Mouse (Mus musculus) liver, embryonic 11.5 days (tissue): Measurements from ENCODE around the gene Usp10. TPM values are rescaled to one million over a fixed set of nuclear protein-coding genes. Genes with fewer than 3 reads are reported as not detected.

Source experiments
- ATAC-seq: fragments of 200-750 bp; cut with Nextera tagmentation; replicated peaks from 2 replicates; pipeline ENCODE4 v1.8.0; 2017; ENCODE audit warnings: moderate number of reproducible peaks, mild to moderate bottlenecking, moderate TSS enrichment, moderate library complexity; ENCODE audit not compliant: low FRiP score
- DNase-seq: peaks from one replicate; pipeline ENCODE4 v3.0.0-alpha.2; 2017; ENCODE audit warnings: low spot score
- H3K27ac ChIP-seq: fragments of 300-500 bp; sonication (generic); 2 replicates; pipeline ENCODE4 v1.5.1; 2014; ENCODE audit warnings: mild to moderate bottlenecking, low read depth, low read length, control low read depth
- H3K27me3 ChIP-seq: fragments of 300-500 bp; sonication (generic); replicated peaks from 2 replicates; pipeline ENCODE4 v1.6.1; 2014; ENCODE audit warnings: low read length, mixed read lengths; ENCODE audit not compliant: control insufficient read depth, insufficient read depth
- H3K36me3 ChIP-seq: fragments of 300-500 bp; sonication (generic); 2 replicates; pipeline ENCODE4 v1.6.1; 2014; ENCODE audit warnings: mild to moderate bottlenecking, low read length, moderate library complexity, mixed read lengths; ENCODE audit not compliant: control insufficient read depth, insufficient read depth
- H3K4me1 ChIP-seq: fragments of 300-500 bp; sonication (generic); replicated peaks from 2 replicates; pipeline ENCODE4 v1.6.1; 2014; ENCODE audit warnings: low read length, mixed read lengths; ENCODE audit not compliant: control insufficient read depth, insufficient read depth
- H3K4me2 ChIP-seq: fragments of 300-500 bp; sonication (generic); 2 replicates; pipeline ENCODE4 v1.6.1; 2014; ENCODE audit warnings: mild to moderate bottlenecking, control low read depth, moderate library complexity
- H3K4me3 ChIP-seq: fragments of 300-500 bp; sonication (generic); 2 replicates; pipeline ENCODE4 v1.5.1; 2014; ENCODE audit warnings: low read depth, low read length, control low read depth
- H3K9ac ChIP-seq: fragments of 300-500 bp; sonication (generic); 2 replicates; pipeline ENCODE4 v1.6.1; 2014; ENCODE audit warnings: low read depth, low read length, control low read depth
- H3K9me3 ChIP-seq: fragments of 300-500 bp; sonication (generic); 2 replicates; pipeline ENCODE4 v1.6.1; 2016; ENCODE audit warnings: low read length, inconsistent platforms, mixed read lengths; ENCODE audit not compliant: control insufficient read depth
- WGBS: fragments of 180-500 bp; shearing (Covaris S2); extraction: QIAGEN DNeasy Blood & Tissue Kit; methylation state at CpG from one replicate; pipeline ENCODE4 v1.1.7; 2014; 5-methylcytosine and 5-hydroxymethylcytosine counted together
- polyA plus RNA-seq: library from polyadenylated mRNA; unstranded; fragments of >200 nt; fragmentation: Nextera tagmentation; extraction: Ambion mirVana; gene quantifications from 2 replicates; pipeline ENCODE4 v1.2.1, GENCODE M21; 2014

Gene Usp10
- polyA plus RNA-seq, result 175 and 190 TPM in 2 replicates

DNA sequence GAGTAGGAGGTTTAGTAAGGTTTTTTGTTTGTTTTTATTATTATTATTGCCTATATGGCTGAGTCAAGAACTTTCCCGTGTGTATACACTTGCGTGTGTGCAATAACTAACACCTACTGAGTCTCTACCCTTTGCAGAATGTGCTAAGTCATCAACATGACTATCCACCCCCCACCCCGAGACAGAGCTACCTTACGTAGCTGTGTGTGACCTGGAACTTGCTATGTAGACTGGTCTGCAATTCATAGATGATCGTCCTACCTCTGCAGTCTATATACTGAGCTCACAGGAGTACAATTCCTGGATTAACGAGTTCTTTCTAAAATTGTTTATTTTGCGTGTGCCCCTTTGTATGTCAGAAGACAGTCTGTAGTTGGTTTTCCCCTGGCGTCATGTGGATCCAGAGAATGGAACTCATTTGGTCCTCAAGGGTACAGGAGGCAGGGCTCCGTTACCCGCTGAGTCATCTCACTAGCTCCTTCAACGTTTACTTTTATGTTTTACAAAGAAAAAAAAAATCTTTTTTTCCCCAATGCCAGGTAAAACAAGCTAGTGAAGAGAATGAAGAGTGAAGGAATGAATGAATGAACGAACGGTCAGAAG is at the start of gene Usp10:
Gene Usp10, plus strand, starts transcription at position 417 of the 603 bp plus-strand sequence.
- no peaks in the 10 kb centered on the region; the same call in 1 of the 2 replicates for H3K36me3 ChIP-seq
- H3K4me2 ChIP-seq, result peak within 1 kb of the TSS; percentile 75
- H3K9me3 ChIP-seq, result no peaks in the 10 kb centered on the region
- H3K4me3 ChIP-seq, result peak within 1 kb of the TSS; percentile 81
- no peaks in the 10 kb centered on the region for H3K27me3 ChIP-seq
- H3K27ac ChIP-seq, result peak within 1 kb of the TSS; percentile 88
- ATAC-seq (peak; percentile 37), DNase-seq (no peak)
- H3K9ac ChIP-seq, result peak within 1 kb of the TSS; percentile 90
- H3K4me1 ChIP-seq, result peaks cover 39% of the 10 kb centered on the region
- WGBS, result 23% methylated on average over 13 of the region's 13 CpGs

GRCm38 (mm10) chr8:119861706-119862389 is 48.3 kb upstream of the Usp10 start, which contains the start of gene Klhl36:
Gene Klhl36, plus strand, starts transcription at chr8:119862266.
- Histone ChIP-seq H3K9me3 (no peaks in the 10 kb centered on the region), H3K27me3 (no peaks in the 10 kb centered on the region; the same call in 1 of the 2 replicates), H3K4me1 (peaks cover 30% of the 10 kb centered on the region), H3K4me2 (peak within 1 kb of the TSS; percentile 97), H3K4me3 (peak within 1 kb of the TSS; percentile 85), H3K27ac (peak within 1 kb of the TSS; percentile 48; the same call in 1 of the 2 replicates), H3K9ac (peak within 1 kb of the TSS; percentile 82), H3K36me3 (no peaks in the 10 kb centered on the region)
- ATAC-seq (peak; percentile 98), DNase-seq (peak; percentile 99)
- 2% methylated on average over 35 of the region's 35 CpGs for WGBS

DNA sequence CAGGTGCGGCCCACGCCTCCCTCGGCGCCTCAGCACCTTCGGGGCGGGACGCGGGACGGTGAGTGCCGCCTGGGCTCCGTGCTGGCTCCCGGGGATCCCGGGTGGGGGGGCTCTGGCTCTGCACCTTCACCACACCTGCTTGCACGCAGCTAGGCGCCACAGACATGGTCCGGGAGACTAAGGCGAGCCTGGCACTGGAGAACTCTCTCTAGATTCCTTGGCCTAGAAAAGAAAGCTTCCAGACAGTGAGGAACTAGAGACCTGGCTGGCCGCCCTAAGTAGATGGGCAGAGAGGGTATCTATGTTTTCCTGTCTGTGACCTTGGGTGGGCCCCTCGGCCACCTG is 47.8 kb upstream of the Usp10 start:
- Histone ChIP-seq H3K9me3 (no peaks in the 10 kb centered on the region), H3K27me3 (no peaks in the 10 kb centered on the region; the same call in 1 of the 2 replicates), H3K4me3 (peak overlapping the region; percentile 85), H3K4me1 (peaks cover 34% of the 10 kb centered on the region), H3K4me2 (peak overlapping the region; percentile 97), H3K27ac (peak overlapping the region; percentile 48; the same call in 1 of the 2 replicates), H3K9ac (peak overlapping the region; percentile 82), H3K36me3 (no peaks in the 10 kb centered on the region)
- WGBS, result 1% methylated on average over 19 of the region's 19 CpGs
- no peak for ATAC-seq
- DNase-seq, result no peak

- Histone ChIP-seq H3K27me3 (no peaks in the 10 kb centered on the region; the same call in 1 of the 2 replicates), H3K4me1 (peaks cover 33% of the 10 kb centered on the region), H3K9me3 (no peaks in the 10 kb centered on the region), H3K27ac (no peak overlapping the region), H3K9ac (peak overlapping the region; percentile 82), H3K4me2 (peak overlapping the region; percentile 97), H3K4me3 (peak overlapping the region; percentile 85), H3K36me3 (no peaks in the 10 kb centered on the region)
- DNase-seq, result no peak
- ATAC-seq, result no peak
- WGBS, result 13% methylated on average over 6 of the region's 6 CpGs
These were observed 47.4 kb upstream of the Usp10 start for GRCm38 (mm10) chr8:119862749-119863148.

GRCm38 (mm10) chr8:119869616-119870015 is 40.5 kb upstream of the Usp10 start:
- Histone ChIP-seq H3K4me1 (peaks cover 5% of the 10 kb centered on the region; the same call in 1 of the 2 replicates), H3K36me3 (peaks cover 24% of the 10 kb centered on the region), H3K27me3 (no peaks in the 10 kb centered on the region; the same call in 1 of the 2 replicates), H3K9me3 (0 out of 2 replicates have a peak, but pooled peaks cover 3% of the 10 kb centered on the region), H3K9ac (no peak overlapping the region), H3K4me3 (no peak overlapping the region), H3K27ac (no peak overlapping the region), H3K4me2 (no peak overlapping the region)
- ATAC-seq (no peak), DNase-seq (no peak)
- 71% methylated on average over 20 of the region's 20 CpGs for WGBS

DNA sequence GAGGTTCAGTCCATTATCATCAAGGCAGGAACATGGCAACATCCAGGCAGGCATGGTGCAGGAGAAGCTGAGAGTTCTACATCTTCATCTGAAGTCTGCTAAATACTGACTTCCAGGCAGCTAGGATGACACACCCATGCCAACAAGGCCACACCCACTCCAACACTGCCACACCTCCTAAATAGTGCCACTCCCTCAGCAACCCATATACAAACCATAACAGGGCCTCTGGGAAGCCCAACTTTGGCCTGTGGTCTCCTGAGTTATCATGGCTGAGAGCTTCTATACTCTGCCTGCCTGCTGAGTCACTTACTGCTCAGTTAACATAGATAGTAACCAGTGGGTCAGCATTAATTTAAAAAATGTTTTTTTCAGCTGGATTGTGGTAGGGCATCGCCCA is 37.0 kb upstream of the Usp10 start:
- H3K27ac ChIP-seq, result no peak overlapping the region
- no peak overlapping the region for H3K4me3 ChIP-seq
- 96% methylated on average over 1 of the region's 1 CpGs for WGBS
- no peaks in the 10 kb centered on the region for H3K27me3 ChIP-seq
- H3K4me2 ChIP-seq, result no peak overlapping the region
- peaks cover 24% of the 10 kb centered on the region for H3K36me3 ChIP-seq
- DNase-seq (no peak), ATAC-seq (peak; percentile 83)
- H3K4me1 ChIP-seq, result no peaks in the 10 kb centered on the region
- 0 out of 2 replicates have a peak, but pooled peaks cover 3% of the 10 kb centered on the region for H3K9me3 ChIP-seq
- H3K9ac ChIP-seq, result no peak overlapping the region

GRCm38 (mm10) chr8:119881301-119881700 is 28.9 kb upstream of the Usp10 start:
- no peak for ATAC-seq
- Histone ChIP-seq H3K9me3 (no peaks in the 10 kb centered on the region), H3K4me2 (no peak overlapping the region), H3K27me3 (no peaks in the 10 kb centered on the region), H3K27ac (no peak overlapping the region), H3K36me3 (no peaks in the 10 kb centered on the region), H3K9ac (no peak overlapping the region), H3K4me1 (no peaks in the 10 kb centered on the region; the same call in 1 of the 2 replicates), H3K4me3 (no peak overlapping the region)
- no peak for DNase-seq
- 84% methylated on average over 6 of the region's 6 CpGs for WGBS

GRCm38 (mm10) chr8:119881917-119882316 is 28.2 kb upstream of the Usp10 start:
- H3K9ac ChIP-seq, result no peak overlapping the region
- ATAC-seq, result no peak
- 73% methylated on average over 8 of the region's 8 CpGs for WGBS

More at GRCm38 (mm10) chr8:119881917-119882316, 28.2 kb upstream of the Usp10 start:
- H3K36me3 ChIP-seq, result no peaks in the 10 kb centered on the region
- H3K4me1 ChIP-seq, result no peaks in the 10 kb centered on the region; the same call in 1 of the 2 replicates
- no peaks in the 10 kb centered on the region for H3K9me3 ChIP-seq
- no peaks in the 10 kb centered on the region for H3K27me3 ChIP-seq
- no peak overlapping the region for H3K4me2 ChIP-seq
- no peak overlapping the region for H3K27ac ChIP-seq
- DNase-seq, result no peak
- no peak overlapping the region for H3K4me3 ChIP-seq
